Mouse (Mus musculus): Measurements from ENCODE around the gene Marc1.

Marc1 gene

DNA sequence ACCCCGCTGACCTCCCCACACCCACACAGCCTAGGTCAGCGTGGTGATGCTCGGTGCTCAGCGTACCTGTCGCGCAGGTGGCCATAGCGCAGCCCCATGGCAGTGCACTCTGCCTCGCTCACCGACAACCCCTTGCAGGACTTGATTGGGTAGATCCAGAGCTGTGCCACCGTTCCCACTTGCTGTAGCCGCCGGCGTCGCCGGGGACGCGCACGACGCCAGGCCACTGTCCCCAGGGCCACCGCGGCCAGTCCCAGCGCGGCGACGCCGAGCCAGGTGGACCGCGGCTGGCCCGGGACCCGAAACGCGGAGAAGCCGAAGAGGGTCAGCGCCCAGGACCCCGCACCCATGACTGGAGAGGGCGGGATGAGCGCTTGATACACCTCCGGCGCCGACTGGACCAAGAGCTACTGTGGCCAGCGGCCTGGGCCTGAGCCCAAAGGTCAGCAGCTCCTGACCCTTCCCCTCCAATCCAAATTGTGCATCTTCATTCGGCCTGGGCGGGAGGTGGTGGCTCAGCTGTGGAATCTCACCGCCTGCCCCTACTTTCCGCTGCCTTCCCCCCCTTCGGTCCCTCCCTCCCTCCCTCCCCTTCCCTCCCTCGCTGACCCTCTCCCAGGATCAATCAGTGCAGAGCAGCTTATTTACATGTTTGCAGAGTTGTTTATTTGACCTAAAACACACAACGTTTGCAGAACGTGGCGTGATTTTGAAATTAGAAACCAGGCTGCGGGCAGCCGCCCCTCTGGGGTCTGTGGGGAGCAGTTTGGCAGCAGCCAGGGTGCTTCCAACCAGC is at the start of gene Marc1:
Gene Marc1, minus strand, starts transcription at position 534 of the 796 bp plus-strand sequence.
- CTCF ChIA-PET, result interaction anchor here (0.6 kb wide), 1 partner anchor 323 kb away, joined by 3 read pairs; no protein-coding TSS in a partner anchor

DNA sequence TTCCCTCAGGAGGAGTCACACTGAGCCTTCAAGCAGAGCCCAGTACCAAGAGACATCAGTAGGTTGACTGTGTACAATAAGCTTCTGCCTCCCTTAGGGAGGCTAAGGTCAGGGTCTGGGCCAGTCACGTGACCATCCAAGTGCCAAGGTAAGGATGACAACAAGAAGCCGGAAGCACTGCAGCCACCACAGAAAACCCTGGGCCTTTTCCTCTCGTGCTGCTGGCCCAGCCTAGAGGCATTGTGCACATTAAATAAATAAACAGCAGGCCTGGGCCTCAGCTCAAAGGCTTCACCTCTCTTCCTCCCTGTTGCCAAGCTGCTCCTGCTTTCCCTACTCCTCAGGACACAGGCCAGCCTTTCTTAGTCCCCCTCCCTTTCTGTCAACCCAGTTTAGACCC is 49.2 kb upstream of the Marc1 start:
- CTCF ChIA-PET, result interaction anchor here (0.6 kb wide), 1 partner anchor 316 kb away, joined by 4 read pairs; no protein-coding TSS in a partner anchor

DNA sequence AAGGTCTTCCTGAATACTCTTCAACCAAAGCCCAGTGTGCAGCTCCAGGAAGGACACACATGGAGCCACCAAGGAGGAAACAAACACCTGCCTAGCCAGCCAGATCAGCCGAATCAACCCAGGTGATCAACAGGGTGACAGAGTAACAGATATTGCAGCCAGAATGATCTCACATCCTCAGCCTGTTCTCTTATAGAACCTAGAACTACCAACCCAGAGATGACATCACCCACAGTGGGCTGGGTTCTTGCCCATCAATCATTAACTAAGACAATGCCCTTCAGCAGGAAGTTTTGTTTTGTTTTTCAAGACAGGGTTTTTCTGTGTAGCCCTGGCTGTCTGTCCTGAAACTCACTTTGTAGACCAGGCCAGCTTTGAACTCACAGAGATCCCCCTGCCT is 47.1 kb upstream of the Marc1 start:
- CTCF ChIA-PET, result no interaction called here

DNA sequence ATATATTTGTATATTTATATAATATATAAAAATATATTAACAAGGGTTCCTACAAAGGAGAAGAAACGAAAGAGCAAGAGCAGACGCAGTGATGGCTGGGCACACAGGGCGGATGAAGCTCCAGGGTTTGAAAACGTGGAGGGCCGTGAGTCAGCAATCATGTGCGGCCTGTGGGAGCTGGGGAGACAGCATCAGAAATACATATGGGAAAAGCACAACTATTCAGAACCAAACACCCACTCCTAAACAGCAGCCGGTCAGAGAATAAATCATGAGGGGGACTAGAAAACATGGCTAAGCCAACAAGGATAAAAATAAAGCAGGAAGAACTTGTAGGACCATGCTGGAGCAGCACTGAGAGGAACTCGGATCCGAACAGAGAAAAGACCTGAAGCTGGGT is 46.1 kb upstream of the Marc1 start:
- CTCF ChIA-PET, result no interaction called here

- CTCF ChIA-PET, result no interaction called here
Observed at GRCm38 (mm10) chr1:184853922-184854321, 42.8 kb upstream of the Marc1 start.

GRCm38 (mm10) chr1:184853339-184853738 is 42.2 kb upstream of the Marc1 start:
- CTCF ChIA-PET, result no interaction called here

- CTCF ChIA-PET, result interaction anchor here (1.7 kb wide), 1 partner anchor 27 kb away, joined by 4 read pairs; no protein-coding TSS in a partner anchor
Observed at GRCm38 (mm10) chr1:184851741-184852618, 40.9 kb upstream of the Marc1 start.

- CTCF ChIA-PET, result interaction anchor here (1.7 kb wide), 1 partner anchor 27 kb away, joined by 4 read pairs; no protein-coding TSS in a partner anchor
Observed at GRCm38 (mm10) chr1:184851166-184851565, 40.1 kb upstream of the Marc1 start.

GRCm38 (mm10) chr1:184846973-184847372 is 35.9 kb upstream of the Marc1 start:
- CTCF ChIA-PET, result interaction anchor here (0.5 kb wide), 1 partner anchor 352 kb away, joined by 3 read pairs; no protein-coding TSS in a partner anchor

GRCm38 (mm10) chr1:184846092-184846750 is 35.1 kb upstream of the Marc1 start, which contains the start of gene Marc2:
TSS of gene Marc2 (minus strand) at chr1:184846451.
- CTCF ChIA-PET, result interaction anchor here (0.7 kb wide), 1 partner anchor 751 kb away, joined by 7 read pairs; no protein-coding TSS in a partner anchor

GRCm38 (mm10) chr1:184845111-184846071 is 34.3 kb upstream of the Marc1 start:
- CTCF ChIA-PET, result interaction anchor here (0.7 to 1.7 kb wide), 2 partner anchors 21 to 750 kb away, joined by 6 to 7 read pairs; no protein-coding TSS in a partner anchor

GRCm38 (mm10) chr1:184844326-184845066 is 33.4 kb upstream of the Marc1 start:
- CTCF ChIA-PET, result interaction anchor here (0.5 to 1.7 kb wide), 2 partner anchors 20 to 518 kb away, joined by 5 to 6 read pairs; no protein-coding TSS in a partner anchor

- CTCF ChIA-PET, result interaction anchor here (0.6 kb wide), 2 partner anchors 14 to 1496 kb away, joined by 3 read pairs; no protein-coding TSS in a partner anchor
Observed at GRCm38 (mm10) chr1:184837649-184838048, 26.5 kb upstream of the Marc1 start.

- CTCF ChIA-PET, result interaction anchor here (0.6 kb wide), 1 partner anchor 10 kb away, joined by 16 read pairs; no protein-coding TSS in a partner anchor
Observed at GRCm38 (mm10) chr1:184836350-184836749, 25.2 kb upstream of the Marc1 start.

DNA sequence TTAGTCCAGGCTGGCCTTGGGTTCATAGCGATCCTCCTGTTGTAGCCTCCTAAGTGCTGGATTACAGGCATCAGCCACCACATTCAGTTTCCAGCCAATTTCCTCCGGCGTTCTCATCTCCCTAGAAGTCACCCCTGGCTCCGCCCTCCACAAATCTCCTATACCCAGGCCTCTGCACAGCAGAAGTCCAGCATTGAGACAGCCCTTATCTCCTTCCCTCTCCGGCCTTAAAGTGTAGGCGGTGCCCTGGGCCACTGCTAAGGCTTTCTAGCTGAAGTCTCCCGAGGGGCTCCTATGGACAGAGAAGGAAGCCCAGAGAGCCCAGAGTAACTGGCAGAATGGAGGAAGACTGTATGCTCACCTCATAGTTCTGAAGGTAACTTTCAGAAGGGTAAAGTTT is 22.4 kb upstream of the Marc1 start:
- CTCF ChIA-PET, result no interaction called here

DNA sequence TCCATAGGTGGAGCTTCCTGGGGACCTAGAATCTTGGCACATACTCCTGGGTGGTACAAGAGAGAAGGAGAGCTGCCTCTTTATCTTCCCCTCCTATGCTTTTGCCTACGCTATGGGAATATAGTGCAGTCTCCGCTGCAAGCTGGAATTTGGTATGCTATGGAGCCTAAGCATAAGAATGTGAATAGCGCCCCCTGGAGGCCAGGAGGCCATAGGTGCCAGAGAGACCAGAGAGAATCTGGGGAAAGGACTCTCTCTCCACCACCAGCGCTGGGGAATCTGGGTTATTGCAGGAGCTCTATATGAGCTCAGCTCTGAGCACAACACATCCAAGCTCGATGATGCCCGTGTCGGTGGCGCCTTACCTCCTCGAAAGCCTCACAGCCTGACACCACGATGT is 21.1 kb upstream of the Marc1 start:
- CTCF ChIA-PET, result no interaction called here

DNA sequence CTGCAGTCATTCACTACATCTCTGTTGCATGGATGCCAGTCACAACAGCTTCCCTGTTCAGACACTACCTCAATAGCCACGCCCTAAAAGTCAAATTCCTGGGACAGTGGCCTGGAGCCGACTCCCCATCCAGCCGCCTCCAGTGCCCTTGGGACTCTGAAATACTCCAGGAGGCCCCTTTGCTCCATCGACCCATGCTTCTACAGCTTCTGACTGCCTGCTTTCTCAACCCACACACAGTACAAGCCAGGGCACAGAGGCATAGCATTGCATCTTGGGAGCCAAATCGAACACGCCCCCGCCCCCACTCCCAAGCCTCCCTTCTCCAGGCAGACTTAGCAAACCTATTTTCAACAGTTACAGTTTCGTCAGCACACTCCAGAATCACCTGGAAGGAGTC is 18.8 kb upstream of the Marc1 start:
- CTCF ChIA-PET, result no interaction called here

DNA sequence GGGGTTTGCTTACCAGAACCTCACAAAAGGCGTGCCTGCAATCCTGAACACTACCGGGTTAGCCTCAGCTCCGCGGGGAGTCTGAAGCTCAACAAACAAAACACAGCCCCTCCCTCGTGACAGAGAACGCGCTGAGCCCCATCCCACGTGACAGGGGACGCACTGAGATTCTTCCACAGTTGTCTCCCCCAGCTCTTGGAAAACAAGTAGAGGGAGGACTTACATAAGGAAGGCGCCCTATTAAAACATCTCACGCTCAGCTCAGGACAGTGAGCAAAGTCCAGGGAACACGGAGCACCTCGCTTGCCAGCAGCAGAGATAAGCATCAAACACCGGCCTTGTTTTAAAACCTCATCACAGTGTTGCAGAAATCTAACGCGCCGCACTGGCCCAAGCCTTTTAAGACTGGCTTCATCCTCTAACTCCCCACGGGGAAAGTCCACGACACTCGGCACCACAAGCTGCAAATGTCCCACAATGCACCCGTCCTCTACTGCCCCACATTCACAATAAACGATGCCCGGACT is 16.1 kb upstream of the Marc1 start:
- CTCF ChIA-PET, result no interaction called here

GRCm38 (mm10) chr1:184825093-184825492 is 14.0 kb upstream of the Marc1 start:
- CTCF ChIA-PET, result interaction anchor here (1.1 to 1.2 kb wide), 3 partner anchors 20 to 98 kb away, joined by 3 to 6 read pairs (median 4); no protein-coding TSS in a partner anchor
